Mouse (Mus musculus): ENCODE results near the gene Kif15. TPM values are rescaled to one million over a fixed set of nuclear protein-coding genes. Genes with fewer than 3 reads are reported as not detected.

Gene Kif15
- total and polyA plus RNA-seq, 2 experiments from 2014 or later, result 5.6 to 8.4 TPM

- H3K9ac ChIP-seq, result no peak overlapping the region
Measured at GRCm38 (mm10) chr9:123024201-123024600, 73.4 kb downstream of the Kif15 start.

DNA sequence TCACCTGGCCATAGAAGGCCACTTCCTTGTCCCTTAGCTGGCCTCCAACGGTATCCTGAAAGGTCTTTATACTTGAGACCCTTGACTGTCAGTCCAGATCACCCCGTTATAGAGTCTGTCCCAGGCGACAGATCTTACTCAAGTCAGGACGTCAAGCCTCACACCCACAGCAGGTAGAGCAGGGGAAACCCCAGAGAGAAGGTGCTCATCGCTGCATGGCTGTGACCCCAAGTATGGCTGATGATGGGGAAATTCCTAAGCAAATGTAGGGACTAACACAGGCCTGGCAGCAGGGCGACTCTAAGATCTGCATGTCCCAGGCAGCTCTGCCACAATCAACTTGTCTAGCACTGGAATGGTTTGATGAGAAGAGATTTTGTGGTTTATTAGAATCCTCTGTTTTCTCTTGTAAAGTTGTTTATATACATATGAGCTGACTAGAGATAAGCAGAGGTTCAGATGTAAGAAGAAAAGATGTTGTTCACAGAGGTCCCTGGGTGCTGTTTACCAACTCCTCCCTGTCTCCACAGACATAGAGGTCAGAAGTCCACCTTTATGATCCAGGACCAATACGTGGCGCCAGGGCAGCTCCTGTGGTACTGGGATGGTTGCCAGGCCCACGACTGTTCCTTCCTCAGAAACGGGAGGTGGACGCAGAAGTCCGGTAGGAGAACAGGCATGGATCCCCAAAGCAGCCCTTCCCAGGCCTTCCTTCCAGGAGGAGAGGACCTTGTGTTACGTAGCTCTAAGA lies 80.8 kb downstream of the Kif15 start:
- no peak for ATAC-seq

More at GRCm38 (mm10) chr9:123024201-123024600, 73.4 kb downstream of the Kif15 start:
- Histone ChIP-seq H3K4me3 (ENCODE audit: low read depth, low read length) (no peak overlapping the region), H3K36me3 (ENCODE audit: insufficient read depth) (no peaks in the 10 kb centered on the region), H3K9me3 (ENCODE audit: low read length) (no peaks in the 10 kb centered on the region), H3K4me1 (ENCODE audit: insufficient read depth) (peaks cover 11% of the 10 kb centered on the region; the same call in 1 of the 2 replicates), H3K4me2 (ENCODE audit: low read depth) (no peak overlapping the region), H3K27me3 (ENCODE audit: insufficient read depth, low read length) (no peaks in the 10 kb centered on the region), H3K27ac (ENCODE audit: low read depth, low read length) (no peak overlapping the region)
- 90% methylated on average over 2 of the region's 2 CpGs for WGBS
- TF ChIP-seq CTCF (IDR thresholded peaks at IDR 0.05; ENCODE audit: low read depth), result no peak
- no peak for ATAC-seq
- DNase-seq, result no peak

DNA sequence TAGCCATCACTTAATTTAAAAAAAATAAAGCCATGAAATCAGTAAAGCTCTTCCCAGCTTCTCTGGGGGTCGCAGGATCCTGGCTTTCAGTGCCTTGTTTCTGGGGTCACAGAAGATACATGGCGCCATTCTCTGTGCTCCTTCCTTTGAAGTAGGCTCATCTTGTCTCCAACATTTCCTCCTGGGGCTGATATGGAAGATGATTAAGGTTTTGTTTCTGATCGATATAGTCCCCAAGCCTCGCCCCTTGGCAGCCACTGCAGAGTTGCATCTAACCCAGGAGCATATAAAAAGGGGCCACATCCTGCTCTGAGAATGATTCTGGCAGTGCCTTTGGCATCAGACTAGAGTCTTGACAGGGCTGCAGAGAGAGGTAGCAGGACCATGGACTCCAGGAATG lies 83.6 kb downstream of the Kif15 start, which contains the start of gene Tgm4:
Gene Tgm4, plus strand, starts transcription at position 301 of the 400 bp plus-strand sequence.
- no peak for ATAC-seq
- no peaks in the 10 kb centered on the region for H3K9me3 ChIP-seq (ENCODE audit: low read length)
- H3K36me3 ChIP-seq (ENCODE audit: insufficient read depth), result no peaks in the 10 kb centered on the region
- no peak within 1 kb of the TSS for H3K27ac ChIP-seq (ENCODE audit: low read depth, low read length)
- H3K9ac ChIP-seq, result no peak within 1 kb of the TSS
- no peak within 1 kb of the TSS for H3K4me2 ChIP-seq (ENCODE audit: low read depth)
- no peak for DNase-seq
- no peak within 1 kb of the TSS for H3K4me3 ChIP-seq (ENCODE audit: low read depth, low read length)
- H3K4me1 ChIP-seq (ENCODE audit: insufficient read depth), result no peaks in the 10 kb centered on the region
- WGBS, result 89% methylated on average over 4 of the region's 4 CpGs
- no peak for TF ChIP-seq CTCF (IDR thresholded peaks at IDR 0.05; ENCODE audit: low read depth)
- no peaks in the 10 kb centered on the region for H3K27me3 ChIP-seq (ENCODE audit: insufficient read depth, low read length)

More for the DNA sequence above, 80.8 kb downstream of the Kif15 start:
- Histone ChIP-seq H3K4me1 (ENCODE audit: insufficient read depth) (no peaks in the 10 kb centered on the region), H3K27me3 (ENCODE audit: insufficient read depth, low read length) (no peaks in the 10 kb centered on the region), H3K4me2 (ENCODE audit: low read depth) (no peak overlapping the region), H3K9ac (no peak overlapping the region), H3K36me3 (ENCODE audit: insufficient read depth) (no peaks in the 10 kb centered on the region), H3K9me3 (ENCODE audit: low read length) (no peaks in the 10 kb centered on the region), H3K27ac (ENCODE audit: low read depth, low read length) (no peak overlapping the region), H3K4me3 (ENCODE audit: low read depth, low read length) (no peak overlapping the region)
- no peak for DNase-seq
- WGBS, result 86% methylated on average over 13 of the region's 13 CpGs
- no peak for TF ChIP-seq CTCF (IDR thresholded peaks at IDR 0.05; ENCODE audit: low read depth)

GRCm38 (mm10) chr9:123047665-123048064 lies 96.8 kb downstream of the Kif15 start:
- TF ChIP-seq CTCF (IDR thresholded peaks at IDR 0.05; ENCODE audit: low read depth), result no peak
- no peaks in the 10 kb centered on the region for H3K36me3 ChIP-seq (ENCODE audit: insufficient read depth)
- H3K9me3 ChIP-seq (ENCODE audit: low read length), result no peaks in the 10 kb centered on the region
- no peak overlapping the region for H3K27ac ChIP-seq (ENCODE audit: low read depth, low read length)
- no peak for DNase-seq
- no peak overlapping the region for H3K4me2 ChIP-seq (ENCODE audit: low read depth)
- no peak overlapping the region for H3K4me3 ChIP-seq (ENCODE audit: low read depth, low read length)
- no peaks in the 10 kb centered on the region for H3K4me1 ChIP-seq (ENCODE audit: insufficient read depth)
- H3K27me3 ChIP-seq (ENCODE audit: insufficient read depth, low read length), result no peaks in the 10 kb centered on the region
- no peak overlapping the region for H3K9ac ChIP-seq
- no peak for ATAC-seq
- 92% methylated on average over 1 of the region's 1 CpGs for WGBS

- Histone ChIP-seq H3K9me3 (ENCODE audit: low read length) (no peaks in the 10 kb centered on the region), H3K4me3 (ENCODE audit: low read depth, low read length) (no peak overlapping the region), H3K36me3 (ENCODE audit: insufficient read depth) (no peaks in the 10 kb centered on the region), H3K27ac (ENCODE audit: low read depth, low read length) (no peak overlapping the region), H3K4me2 (ENCODE audit: low read depth) (no peak overlapping the region), H3K4me1 (ENCODE audit: insufficient read depth) (no peaks in the 10 kb centered on the region), H3K9ac (no peak overlapping the region), H3K27me3 (ENCODE audit: insufficient read depth, low read length) (no peaks in the 10 kb centered on the region)
- DNase-seq (no peak), ATAC-seq (no peak)
- TF ChIP-seq CTCF (IDR thresholded peaks at IDR 0.05; ENCODE audit: low read depth), result no peak
Measured at GRCm38 (mm10) chr9:123058724-123059292, 108.0 kb downstream of the Kif15 start.

GRCm38 (mm10) chr9:123060172-123060571 lies 109.3 kb downstream of the Kif15 start:
- H3K9me3 ChIP-seq (ENCODE audit: low read length), result no peaks in the 10 kb centered on the region
- no peak overlapping the region for H3K4me2 ChIP-seq (ENCODE audit: low read depth)
- no peak for TF ChIP-seq CTCF (IDR thresholded peaks at IDR 0.05; ENCODE audit: low read depth)
- DNase-seq, result no peak
- 93% methylated on average over 3 of the region's 3 CpGs for WGBS
- no peaks in the 10 kb centered on the region for H3K4me1 ChIP-seq (ENCODE audit: insufficient read depth)
- H3K27ac ChIP-seq (ENCODE audit: low read depth, low read length), result no peak overlapping the region
- no peak for ATAC-seq
- no peaks in the 10 kb centered on the region for H3K27me3 ChIP-seq (ENCODE audit: insufficient read depth, low read length)
- H3K36me3 ChIP-seq (ENCODE audit: insufficient read depth), result no peaks in the 10 kb centered on the region
- no peak overlapping the region for H3K4me3 ChIP-seq (ENCODE audit: low read depth, low read length)
- no peak overlapping the region for H3K9ac ChIP-seq

Other genes with a start within 250 kb of the Kif15 start
- gene Topaz1, start 203.7 kb upstream of the Kif15 start, total RNA-seq (2014; rRNA removed), result not detected in 2 replicates
- 0.05 TPM in 1 of 2 replicates, not detected in the other for gene Topaz1, start 203.7 kb upstream of the Kif15 start, polyA plus RNA-seq (2015; fragmentation: Nextera tagmentation; extraction: Ambion mirVana)
- gene Tcaim, start 145.5 kb upstream of the Kif15 start, total RNA-seq (2014; rRNA removed), result 15.4 and 18.7 TPM in 2 replicates
- 3.8 and 5.4 TPM in 2 replicates for gene Tcaim, start 145.5 kb upstream of the Kif15 start, polyA plus RNA-seq (2015; fragmentation: Nextera tagmentation; extraction: Ambion mirVana)
- not detected in 2 replicates for gene Gm35549, start 107.0 kb upstream of the Kif15 start, total RNA-seq (2014; rRNA removed)
- gene Gm35549, start 107.0 kb upstream of the Kif15 start, polyA plus RNA-seq (2015; fragmentation: Nextera tagmentation; extraction: Ambion mirVana), result not detected in 2 replicates
- 124 and 155 TPM in 2 replicates for gene Zfp445, start 85.0 kb upstream of the Kif15 start, total RNA-seq (2014; rRNA removed)
- gene Zfp445, start 85.0 kb upstream of the Kif15 start, polyA plus RNA-seq (2015; fragmentation: Nextera tagmentation; extraction: Ambion mirVana), result 43.0 and 69.4 TPM in 2 replicates
- 7.1 and 12.6 TPM in 2 replicates for gene Zkscan7, start 65.4 kb upstream of the Kif15 start, total RNA-seq (2014; rRNA removed)
- gene Zkscan7, start 65.4 kb upstream of the Kif15 start, polyA plus RNA-seq (2015; fragmentation: Nextera tagmentation; extraction: Ambion mirVana), result 0.83 and 1.6 TPM in 2 replicates
- gene Zfp105, start 28.0 kb upstream of the Kif15 start, total RNA-seq (2014; rRNA removed), result 12.3 and 12.6 TPM in 2 replicates
- gene Zfp105, start 28.0 kb upstream of the Kif15 start, polyA plus RNA-seq (2015; fragmentation: Nextera tagmentation; extraction: Ambion mirVana), result 5.6 and 7.0 TPM in 2 replicates
- 13.0 and 23.2 TPM in 2 replicates for gene 1110059G10Rik, start within 50 bp of the Kif15 start, total RNA-seq (2014; rRNA removed)
- gene 1110059G10Rik, start within 50 bp of the Kif15 start, polyA plus RNA-seq (2015; fragmentation: Nextera tagmentation; extraction: Ambion mirVana), result 41.4 and 53.1 TPM in 2 replicates
- 17.7 and 21.9 TPM in 2 replicates for gene Tmem42, start 70.3 kb downstream of the Kif15 start, total RNA-seq (2014; rRNA removed)
- 33.6 and 38.3 TPM in 2 replicates for gene Tmem42, start 70.3 kb downstream of the Kif15 start, polyA plus RNA-seq (2015; fragmentation: Nextera tagmentation; extraction: Ambion mirVana)
- gene Tgm4, start 83.7 kb downstream of the Kif15 start, total RNA-seq (2014; rRNA removed), result 0.52 and 0.54 TPM in 2 replicates
- 0.46 and 0.48 TPM in 2 replicates for gene Tgm4, start 83.7 kb downstream of the Kif15 start, polyA plus RNA-seq (2015; fragmentation: Nextera tagmentation; extraction: Ambion mirVana)
- gene Zdhhc3, start 162.2 kb downstream of the Kif15 start, total RNA-seq (2014; rRNA removed), result 68.9 and 75.5 TPM in 2 replicates
- 75.7 and 85.3 TPM in 2 replicates for gene Zdhhc3, start 162.2 kb downstream of the Kif15 start, polyA plus RNA-seq (2015; fragmentation: Nextera tagmentation; extraction: Ambion mirVana)
- 40.3 and 47.5 TPM in 2 replicates for gene Exosc7, start 162.2 kb downstream of the Kif15 start, total RNA-seq (2014; rRNA removed)
- 64.1 and 65.0 TPM in 2 replicates for gene Exosc7, start 162.2 kb downstream of the Kif15 start, polyA plus RNA-seq (2015; fragmentation: Nextera tagmentation; extraction: Ambion mirVana)
- gene Clec3b, start 199.9 kb downstream of the Kif15 start, total RNA-seq (2014; rRNA removed), result 1.8 and 3.9 TPM in 2 replicates
- gene Clec3b, start 199.9 kb downstream of the Kif15 start, polyA plus RNA-seq (2015; fragmentation: Nextera tagmentation; extraction: Ambion mirVana), result 1.6 TPM in 2 replicates

All from forebrain, postnatal 0 days (tissue).